Mouse (Mus musculus) myocyte (in vitro differentiated cells): Measurements from ENCODE around the gene Rps27rt. TPM values are rescaled to one million over a fixed set of nuclear protein-coding genes. Genes with fewer than 3 reads are reported as not detected.

Source experiments
- H3K27me3 ChIP-seq: one replicate; pipeline ENCODE4 v1.6.1; 2011; ENCODE audit not compliant: control insufficient read depth, insufficient read depth, insufficient read length
- H3K36me3 ChIP-seq: one replicate; pipeline ENCODE4 v1.6.1; 2011; ENCODE audit not compliant: control insufficient read depth, insufficient read depth
- H3K4me2 ChIP-seq: one replicate; pipeline ENCODE4 v1.6.1; 2011; ENCODE audit warnings: low read depth, control low read depth
- H3K4me3 ChIP-seq: one replicate; pipeline ENCODE4 v1.5.1; 2011; ENCODE audit warnings: mild to moderate bottlenecking, control low read depth, moderate library complexity
- H3K79me2 ChIP-seq: one replicate; pipeline ENCODE4 v1.6.1; 2011; ENCODE audit not compliant: control insufficient read depth, insufficient read depth
- H3ac ChIP-seq: one replicate; pipeline ENCODE4 v1.6.1; 2011; ENCODE audit not compliant: control insufficient read depth, insufficient read length
- CEBPB ChIP-seq: IDR thresholded peaks from 2 replicates; pipeline ENCODE4 v1.6.1; 2011; ENCODE audit warnings: mild to moderate bottlenecking, moderate library complexity; ENCODE audit not compliant: poor library complexity, insufficient read depth, severe bottlenecking
- E2F4 ChIP-seq: IDR thresholded peaks from one replicate; pipeline ENCODE4 v1.6.1; 2011; ENCODE audit warnings: mild to moderate bottlenecking, control low read depth, moderate library complexity; ENCODE audit not compliant: insufficient read depth
- MAX ChIP-seq: IDR thresholded peaks from one replicate; pipeline ENCODE4 v1.6.1; 2011; ENCODE audit warnings: low read depth, mild to moderate bottlenecking, control low read depth
- MYOD1 ChIP-seq, 3 experiments: IDR thresholded peaks; one replicate each; pipeline ENCODE4 v1.6.1; 2011; ENCODE audit warnings: control low read depth in 2 of 3, low read depth in 2 of 3, mild to moderate bottlenecking in 2 of 3, moderate library complexity in 1 of 3; ENCODE audit not compliant: insufficient read length in 2 of 3, control insufficient read depth in 1 of 3
- MYOG ChIP-seq, 3 experiments: IDR thresholded peaks; one replicate each; pipeline ENCODE4 v1.6.1; 2011; ENCODE audit warnings: control low read depth in 2 of 3, low read depth in 2 of 3, mild to moderate bottlenecking in 2 of 3; ENCODE audit not compliant: insufficient read length in 2 of 3, control insufficient read depth in 1 of 3, insufficient read depth in 1 of 3
- POLR2A ChIP-seq: IDR thresholded peaks from one replicate; pipeline ENCODE4 v1.6.1; 2011; ENCODE audit warnings: low read depth, mild to moderate bottlenecking, control low read depth, moderate library complexity; ENCODE audit not compliant: insufficient read length
- POLR2AphosphoS2 ChIP-seq: IDR thresholded peaks from one replicate; pipeline ENCODE4 v1.6.1; 2011; ENCODE audit warnings: low read depth, control low read depth; ENCODE audit not compliant: insufficient read length
- REST ChIP-seq: IDR thresholded peaks from one replicate; pipeline ENCODE4 v1.6.1; 2011; ENCODE audit warnings: mild to moderate bottlenecking, control low read depth, moderate library complexity; ENCODE audit not compliant: insufficient read depth, insufficient read length
- SRF ChIP-seq: IDR thresholded peaks from one replicate; pipeline ENCODE4 v1.6.1; 2011; ENCODE audit warnings: low read depth; ENCODE audit not compliant: control insufficient read depth, insufficient read length
- TCF12 ChIP-seq: IDR thresholded peaks from one replicate; pipeline ENCODE4 v1.6.1; 2011; ENCODE audit warnings: mild to moderate bottlenecking, control low read depth; ENCODE audit not compliant: poor library complexity, insufficient read depth, severe bottlenecking
- TCF3 ChIP-seq: IDR thresholded peaks from one replicate; pipeline ENCODE4 v1.6.1; 2011; ENCODE audit warnings: low read depth, control low read depth; ENCODE audit not compliant: insufficient read length
- USF1 ChIP-seq: IDR thresholded peaks from one replicate; pipeline ENCODE4 v1.6.1; 2011; ENCODE audit warnings: low read depth, mild to moderate bottlenecking, control low read depth, moderate library complexity
- polyA plus RNA-seq: library from polyadenylated mRNA; unstranded; fragments of >200 nt; fragmentation: generic; extraction: Trizol; gene quantifications from one replicate; pipeline ENCODE4 v1.2.1, GENCODE M21; 2012; ENCODE audit warnings: missing spikeins

Gene Rps27rt
- polyA plus RNA-seq, 1 experiment, result 223 TPM

- Histone ChIP-seq H3K27me3 (no peaks in the 10 kb centered on the region), H3K79me2 (no peaks in the 10 kb centered on the region), H3ac (peak overlapping the region; percentile 76), H3K4me3 (peak overlapping the region; percentile 37), H3K4me2 (peak overlapping the region; percentile 95), H3K36me3 (no peaks in the 10 kb centered on the region)
- TF ChIP-seq TCF12, result no peak
- peak in 2 of 3 experiments; percentile 60 to 83 for TF ChIP-seq MYOD1 (IDR thresholded peaks at IDR 0.05; ENCODE audit: control insufficient read depth in 1 of 3, insufficient read length in 2 of 3, low read depth in 2 of 3)
- no peak for TF ChIP-seq E2F4
- no peak for TF ChIP-seq POLR2AphosphoS2
- TF ChIP-seq REST, result no peak
- no peak for TF ChIP-seq CEBPB
- no peak for TF ChIP-seq POLR2A
- no peak for TF ChIP-seq SRF
- TF ChIP-seq USF1, result no peak
- TF ChIP-seq TCF3, result peak; percentile 46
- TF ChIP-seq MYOG (IDR thresholded peaks at IDR 0.05; ENCODE audit: control insufficient read depth in 1 of 3, insufficient read depth in 1 of 3, insufficient read length in 2 of 3, low read depth in 2 of 3), result peak in 2 of 3 experiments; percentile 68 to 84
- TF ChIP-seq MAX, result no peak
These were observed 49.4 kb downstream of the Rps27rt start for GRCm38 (mm10) chr9:114933037-114933722.

DNA sequence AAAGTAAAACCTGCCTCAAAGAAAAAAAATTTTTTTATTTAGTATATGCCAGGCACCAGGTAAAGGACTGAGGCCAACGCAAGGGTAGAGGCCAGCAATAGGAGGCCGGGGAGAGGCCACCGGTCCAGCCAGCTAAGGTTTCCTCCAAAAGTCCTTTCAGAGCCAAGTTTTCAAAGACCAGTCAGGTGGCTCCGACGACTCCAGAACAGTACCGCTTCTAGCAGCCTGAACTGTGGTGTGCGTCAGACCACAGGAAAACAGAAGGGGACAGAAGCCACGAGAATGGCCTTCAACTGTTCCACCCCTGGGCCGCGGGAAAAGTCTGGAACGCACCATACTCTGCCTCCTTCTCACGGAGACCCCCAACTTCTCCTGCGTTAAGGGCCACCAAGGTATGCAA lies 49.9 kb downstream of the Rps27rt start:
- Histone ChIP-seq H3K36me3 (no peaks in the 10 kb centered on the region), H3K4me3 (peak overlapping the region; percentile 37), H3K27me3 (no peaks in the 10 kb centered on the region), H3K79me2 (no peaks in the 10 kb centered on the region), H3ac (no peak overlapping the region), H3K4me2 (peak overlapping the region; percentile 95)
- TF ChIP-seq TCF12 (no peak), POLR2AphosphoS2 (no peak)

Other genes with a start within 250 kb of the Rps27rt start
- gene Cmtm7, start 200.9 kb downstream of the Rps27rt start, polyA plus RNA-seq, result 38.1 TPM
- not detected for gene Cmtm8, start 138.6 kb downstream of the Rps27rt start, polyA plus RNA-seq
- 19.5 TPM for gene Gpd1l, start 48.8 kb downstream of the Rps27rt start, polyA plus RNA-seq
- gene Osbpl10, start 4.2 kb downstream of the Rps27rt start, polyA plus RNA-seq, result 1.7 TPM